Mouse (Mus musculus) fat pad, adult 2 months (tissue): ENCODE measurements at regions not wholly inside any gene's neighbourhood (a gene's known extent, or its start where the extent isn't known, plus 50 kb on each side); places are given as distances from the start of the nearest gene placed in this dataset.

Source experiments
- DNase-seq: peaks from one replicate; pipeline ENCODE4 v3.0.0-alpha.2; 2011; ENCODE audit warnings: low read depth, low spot score; ENCODE audit errors: extremely low read depth

- no peak for DNase-seq
These were observed 195.4 kb downstream of the Usp46 start for GRCm38 (mm10) chr5:73872641-73873421.

- DNase-seq = no peak
These were observed 193.5 kb downstream of the Usp46 start for GRCm38 (mm10) chr5:73874770-73875169.

DNA sequence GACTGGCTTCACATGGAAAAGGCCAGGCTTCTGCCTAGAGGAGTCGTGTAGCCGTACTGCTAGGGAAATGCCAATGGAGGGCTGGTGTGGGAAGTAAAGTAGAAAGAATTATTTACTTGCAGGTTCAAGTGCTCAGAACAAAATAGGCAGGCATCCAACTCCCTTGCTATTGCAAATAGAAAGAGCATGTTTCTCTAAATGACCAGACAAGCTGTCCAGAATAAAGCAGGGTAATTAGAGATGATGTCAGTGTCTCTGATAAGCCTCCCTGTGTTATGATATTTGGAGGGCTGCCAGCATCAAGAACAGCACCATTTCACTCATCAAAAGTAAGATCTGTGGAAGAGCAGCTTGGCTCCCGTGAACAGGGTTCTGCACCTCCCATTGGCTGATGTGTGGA lies 192.4 kb downstream of the Usp46 start:
- DNase-seq = no peak

DNA sequence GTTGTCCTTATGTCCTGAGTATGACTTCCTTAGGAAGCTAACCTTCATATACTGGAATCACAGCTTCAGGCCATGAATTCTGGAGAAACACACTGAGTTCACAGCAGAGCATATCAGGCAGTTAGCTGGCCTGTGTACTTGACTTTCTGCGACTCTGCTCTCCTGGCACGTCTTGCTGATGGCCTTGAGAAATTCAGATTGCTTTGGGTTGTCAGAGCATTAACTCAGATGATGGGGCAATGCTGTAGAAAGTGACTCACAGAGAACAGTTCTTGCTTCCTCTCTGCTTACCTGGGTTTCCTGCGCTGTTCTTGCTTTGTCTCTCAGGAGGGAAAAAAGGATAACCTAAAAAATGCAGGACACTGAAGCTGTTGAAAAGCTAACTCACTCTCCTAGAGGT lies 187.3 kb downstream of the Usp46 start:
- peak; percentile 26 for DNase-seq

DNA sequence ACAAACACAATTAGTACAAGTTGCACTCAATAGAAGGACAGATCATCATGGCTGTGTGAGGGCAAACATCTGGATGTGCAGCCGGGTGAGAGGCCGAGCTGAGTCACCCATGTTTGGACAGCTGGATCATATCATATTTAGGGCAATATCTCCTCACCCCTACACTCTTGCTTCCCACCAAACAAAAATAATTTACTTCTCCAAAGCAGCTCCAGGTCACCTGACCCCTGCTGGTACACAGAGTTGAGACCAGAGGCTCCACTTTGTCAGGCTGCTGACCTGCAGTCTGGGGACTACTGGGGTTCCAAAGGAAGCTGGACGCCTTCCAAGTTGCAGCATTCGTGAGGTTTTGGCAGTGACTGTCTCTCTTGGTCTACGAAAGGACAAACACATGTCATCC lies 186.3 kb downstream of the Usp46 start:
- DNase-seq = no peak

GRCm38 (mm10) chr5:73884998-73885397 lies 183.2 kb downstream of the Usp46 start:
- DNase-seq = no peak

- no peak for DNase-seq
These were observed 182.5 kb downstream of the Usp46 start for GRCm38 (mm10) chr5:73885691-73886090.

DNA sequence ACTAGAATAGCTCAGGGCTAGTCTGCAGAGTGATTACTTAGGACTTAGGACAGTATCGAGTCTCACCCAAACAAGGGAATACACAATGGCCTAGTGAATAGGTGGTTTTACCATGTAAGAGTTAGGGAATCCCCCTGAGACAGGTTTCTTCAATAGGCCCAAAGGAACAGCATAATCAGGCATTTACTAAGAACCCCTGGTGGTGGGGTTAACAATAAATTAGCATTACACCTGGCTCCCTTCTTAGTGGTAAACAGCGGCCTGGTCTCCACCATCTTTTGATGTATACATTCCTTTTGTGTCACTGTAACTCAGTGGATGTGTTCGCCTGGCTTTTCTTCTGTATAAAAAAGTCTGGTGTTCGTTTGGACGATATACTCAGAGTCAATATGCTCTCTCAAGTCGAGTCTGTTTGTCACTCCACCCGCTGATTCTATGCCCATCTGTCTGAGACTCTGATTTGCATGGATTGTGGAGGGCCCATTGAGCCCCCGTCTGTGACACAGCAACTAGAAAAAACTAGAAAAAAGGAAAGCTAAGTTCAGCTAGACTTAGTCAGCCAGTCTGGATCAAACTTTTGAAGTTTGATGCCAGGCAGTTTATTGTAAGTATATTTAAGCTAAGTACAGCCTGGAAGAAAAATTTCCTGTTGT lies 180.8 kb downstream of the Usp46 start:
- no peak for DNase-seq

GRCm38 (mm10) chr5:73888391-73888790 lies 179.8 kb downstream of the Usp46 start:
- no peak for DNase-seq

GRCm38 (mm10) chr5:73889342-73889741 lies 178.9 kb downstream of the Usp46 start:
- no peak for DNase-seq

DNA sequence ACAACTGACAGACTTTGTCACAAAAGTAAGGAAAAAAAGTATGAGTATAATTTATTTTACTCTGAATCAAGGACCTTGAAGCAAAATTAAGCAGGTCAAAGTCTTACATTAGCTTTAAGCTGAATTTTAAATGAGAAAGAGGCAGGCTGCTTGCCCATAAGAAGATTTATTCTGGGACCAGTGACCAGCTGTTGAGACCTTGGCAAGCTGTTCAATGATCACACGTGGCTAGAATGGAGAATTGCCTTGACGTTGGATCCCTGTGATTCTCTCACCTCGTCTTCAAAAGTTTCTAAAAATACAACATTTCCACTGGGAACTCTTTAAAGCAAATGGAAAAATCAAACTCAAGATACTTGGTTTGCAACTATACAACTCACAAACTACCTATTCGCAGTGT lies 177.3 kb downstream of the Usp46 start:
- no peak for DNase-seq

- no peak for DNase-seq
These were observed 176.6 kb downstream of the Usp46 start for GRCm38 (mm10) chr5:73891606-73892005.

GRCm38 (mm10) chr5:73892440-73893225 lies 175.6 kb downstream of the Usp46 start:
- no peak for DNase-seq

GRCm38 (mm10) chr5:73895186-73895585 lies 173.0 kb downstream of the Usp46 start:
- DNase-seq = no peak

DNA sequence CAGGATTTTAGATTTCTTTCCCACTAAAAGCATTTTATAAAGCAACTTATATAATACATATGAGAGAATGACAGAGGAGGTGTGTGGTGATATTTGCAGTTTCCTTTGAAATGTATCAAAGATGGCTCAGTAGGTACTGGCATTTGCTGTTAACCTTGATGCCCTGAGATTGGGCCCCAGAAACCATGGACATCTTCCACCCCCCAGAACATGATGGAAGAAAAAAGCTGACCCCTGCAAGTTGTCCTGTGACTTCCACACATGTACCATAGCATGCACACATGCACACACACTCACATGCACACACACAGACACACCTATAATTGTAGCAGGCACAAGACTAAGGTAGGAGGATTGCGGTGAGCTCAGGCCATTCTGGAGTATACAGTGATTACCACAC lies 171.4 kb downstream of the Usp46 start:
- DNase-seq = no peak

- DNase-seq = no peak
These were observed 166.6 kb downstream of the Usp46 start for GRCm38 (mm10) chr5:73901651-73902050.

DNA sequence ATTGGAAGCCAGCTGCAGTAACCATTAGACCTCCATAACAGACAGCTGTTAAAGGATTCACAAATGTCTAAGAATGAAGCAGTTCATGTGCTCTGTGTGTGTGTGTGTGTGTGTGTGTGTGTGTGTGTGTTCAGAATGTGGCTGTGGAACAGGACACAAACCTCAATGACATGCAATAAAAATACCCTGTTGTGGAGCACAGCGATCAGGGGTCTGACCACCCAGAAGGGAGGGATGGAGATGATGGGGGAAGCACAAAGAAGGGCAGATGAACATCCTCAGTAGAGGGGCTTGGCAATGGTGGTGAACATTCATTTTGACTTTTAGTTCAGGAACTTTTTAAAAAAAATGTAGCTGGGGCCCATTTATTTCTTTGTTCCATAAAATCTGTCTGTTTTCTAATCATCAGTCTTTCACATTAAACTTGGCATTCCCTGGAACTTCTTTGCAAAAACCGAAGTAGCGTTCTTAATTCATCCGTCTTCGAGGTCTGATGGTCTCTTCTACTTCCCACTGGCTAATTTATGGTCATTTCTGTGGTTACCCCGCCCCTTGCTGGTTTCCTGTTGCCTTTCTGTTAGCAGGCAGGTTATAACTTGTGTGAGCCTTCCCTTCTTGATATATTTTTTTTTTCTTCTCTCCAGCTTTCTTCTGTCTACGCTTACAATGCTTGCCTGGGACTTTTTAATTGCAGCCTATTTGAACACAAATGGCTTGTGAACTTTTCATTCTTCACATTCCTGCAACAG lies 165.6 kb downstream of the Usp46 start:
- DNase-seq = no peak

- DNase-seq = no peak
These were observed 165.0 kb downstream of the Usp46 start for GRCm38 (mm10) chr5:73903219-73903570.

DNA sequence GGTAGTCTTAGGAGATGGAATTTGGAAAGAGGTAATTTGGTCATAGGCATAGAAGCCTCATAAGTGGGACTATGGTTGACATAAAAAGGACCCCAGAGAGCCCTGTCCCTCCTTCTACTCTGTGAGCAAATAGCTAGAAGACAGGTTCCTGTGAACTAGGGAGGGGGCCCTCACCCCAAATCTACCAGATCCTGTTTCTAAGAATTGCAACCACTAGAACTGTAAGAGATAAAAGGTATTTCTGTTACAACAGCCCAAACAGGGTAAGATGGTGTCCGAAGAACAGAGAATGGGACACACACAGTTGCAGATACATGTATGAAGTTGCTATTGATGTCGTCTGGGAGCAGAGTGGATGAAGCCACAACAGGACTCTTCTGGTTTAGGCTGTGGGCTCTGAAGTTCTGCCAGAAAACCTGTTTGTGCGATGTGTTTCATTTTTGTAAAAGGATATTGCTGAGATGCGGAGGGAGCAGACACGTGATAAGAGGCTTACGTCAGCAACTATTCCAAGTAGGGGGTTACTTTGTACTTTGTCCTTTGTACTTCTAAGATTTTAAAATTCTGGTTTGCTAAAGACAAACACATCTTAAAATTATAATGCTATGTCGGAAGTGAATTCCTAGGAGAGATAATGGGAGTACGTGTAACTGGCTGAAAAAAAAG lies 164.0 kb downstream of the Usp46 start:
- DNase-seq = no peak

DNA sequence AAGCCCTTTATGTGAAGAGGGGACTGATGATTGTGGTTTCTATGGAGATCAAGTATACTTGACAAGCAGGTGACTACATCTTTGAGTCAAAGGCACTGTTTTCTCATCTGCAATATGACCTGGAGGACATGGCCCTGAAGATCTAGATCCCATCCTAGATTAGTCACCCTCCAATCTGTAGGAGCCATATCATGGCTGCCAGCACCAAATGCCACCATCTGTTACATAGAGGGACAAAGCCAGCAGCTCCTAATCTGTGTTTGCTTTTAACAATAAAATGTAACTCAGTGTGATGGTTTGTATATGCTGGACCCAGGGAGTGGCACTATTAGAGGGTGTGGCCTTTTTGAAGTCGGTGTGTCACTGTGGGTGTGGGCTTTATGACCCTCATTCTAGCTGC lies 156.1 kb downstream of the Usp46 start:
- no peak for DNase-seq

GRCm38 (mm10) chr5:73913116-73913515 lies 155.1 kb downstream of the Usp46 start:
- no peak for DNase-seq
